Mouse (Mus musculus) kidney, embryonic 16.5 days (tissue): Measurements from ENCODE around the gene Ociad1. TPM values are rescaled to one million over a fixed set of nuclear protein-coding genes. Genes with fewer than 3 reads are reported as not detected.

Experiments used
- ATAC-seq: fragments of 200-750 bp; cut with Nextera tagmentation; 2 replicates; pipeline ENCODE4 v1.8.0; 2017; ENCODE audit warnings: moderate TSS enrichment; ENCODE audit not compliant: low FRiP score, low TSS enrichment
- H3K27ac ChIP-seq: fragments of 300-500 bp; sonication (generic); 2 replicates; pipeline ENCODE4 v1.5.1; 2014; ENCODE audit warnings: low read length
- H3K27me3 ChIP-seq: fragments of 300-500 bp; sonication (generic); 2 replicates; pipeline ENCODE4 v1.6.1; 2014; ENCODE audit warnings: low read length, control low read depth, mixed read lengths; ENCODE audit not compliant: insufficient read depth
- H3K36me3 ChIP-seq: fragments of 300-500 bp; sonication (generic); 2 replicates; pipeline ENCODE4 v1.6.1; 2014; ENCODE audit warnings: low read length, control low read depth, mixed read lengths; ENCODE audit not compliant: insufficient read depth
- H3K4me1 ChIP-seq: fragments of 300-500 bp; sonication (generic); 2 replicates; pipeline ENCODE4 v1.6.1; 2014; ENCODE audit warnings: low read length, control low read depth, mixed read lengths; ENCODE audit not compliant: insufficient read depth
- H3K4me2 ChIP-seq: fragments of 300-500 bp; sonication (generic); replicated peaks from 2 replicates; pipeline ENCODE4 v1.6.1; 2014; ENCODE audit warnings: low read depth, low read length
- H3K4me3 ChIP-seq: fragments of 300-500 bp; sonication (generic); 2 replicates; pipeline ENCODE4 v1.5.1; 2014; ENCODE audit warnings: mild to moderate bottlenecking, low read length
- H3K9ac ChIP-seq: fragments of 300-500 bp; sonication (generic); replicated peaks from 2 replicates; pipeline ENCODE4 v1.6.1; 2014; ENCODE audit warnings: low read length
- H3K9me3 ChIP-seq: fragments of 300-500 bp; sonication (generic); 2 replicates; pipeline ENCODE4 v1.6.1; 2016; ENCODE audit warnings: low read length, control low read depth
- WGBS: fragments of 180-500 bp; shearing (Covaris S2); extraction: QIAGEN DNeasy Blood & Tissue Kit; methylation state at CpG from one replicate; pipeline ENCODE4 v1.1.7; 2014; 5-methylcytosine and 5-hydroxymethylcytosine counted together
- polyA plus RNA-seq: library from polyadenylated mRNA; unstranded; fragments of >200 nt; fragmentation: Nextera tagmentation; extraction: Ambion mirVana; gene quantifications from 2 replicates; pipeline ENCODE4 v1.2.1, GENCODE M21; 2015

Ociad1 gene
- polyA plus RNA-seq, 1 experiment from 2014 or later = 281 TPM

DNA sequence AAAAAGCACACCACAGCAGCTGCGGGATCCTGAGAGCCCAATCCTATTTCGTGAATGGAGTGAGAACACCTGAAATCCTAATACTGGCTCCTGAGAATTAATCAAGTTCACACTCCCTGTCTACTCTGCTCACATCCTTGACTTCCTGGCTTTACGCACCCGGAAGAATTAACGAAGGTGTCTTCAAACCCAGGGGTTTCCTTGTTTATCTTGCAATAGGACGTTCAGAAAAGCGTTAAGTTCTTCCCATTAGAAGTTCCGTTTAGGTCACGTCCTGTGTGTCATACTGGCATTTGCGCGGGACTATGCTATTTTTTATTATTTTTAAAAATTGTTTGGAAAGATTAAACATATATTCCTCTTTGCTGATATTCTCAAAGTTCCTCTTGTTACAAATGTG is 35.5 kb upstream of the Ociad1 start:
- Histone ChIP-seq H3K4me1 (peaks cover 16% of the 10 kb centered on the region), H3K36me3 (no peaks in the 10 kb centered on the region), H3K27me3 (no peaks in the 10 kb centered on the region), H3K9ac (peak overlapping the region; percentile 23), H3K9me3 (no peaks in the 10 kb centered on the region), H3K4me3 (peak overlapping the region; percentile 49), H3K4me2 (peak overlapping the region; percentile 61), H3K27ac (peak overlapping the region; percentile 21)
- under 1% methylated on average over 11 of the region's 11 CpGs for WGBS
- no peak for ATAC-seq

DNA sequence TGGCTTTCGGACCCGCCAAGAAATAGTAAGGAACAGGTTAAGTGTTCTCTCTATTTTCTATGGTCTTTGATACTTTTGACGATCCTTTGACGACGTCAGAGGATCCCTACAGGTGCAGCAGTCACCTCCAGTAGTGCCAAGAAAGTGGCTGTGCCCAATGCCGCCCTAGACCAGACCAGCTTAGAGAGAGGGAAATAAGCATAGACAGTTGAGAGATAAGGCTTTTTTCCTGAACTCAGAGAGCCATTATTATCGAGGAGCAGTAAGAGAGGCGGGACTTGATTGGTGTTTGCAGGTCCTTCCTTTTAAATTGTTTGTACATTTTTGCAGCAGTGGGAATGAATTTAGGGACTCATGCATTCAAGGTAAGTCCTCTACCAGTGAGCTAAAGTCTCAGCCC is 34.9 kb upstream of the Ociad1 start:
- H3K4me1 ChIP-seq = peaks cover 16% of the 10 kb centered on the region
- no peaks in the 10 kb centered on the region for H3K27me3 ChIP-seq
- peak overlapping the region; percentile 39; the same call in 1 of the 2 replicates for H3K9ac ChIP-seq
- no peak overlapping the region for H3K27ac ChIP-seq
- 51% methylated on average over 8 of the region's 8 CpGs for WGBS
- no peaks in the 10 kb centered on the region for H3K9me3 ChIP-seq
- peak overlapping the region; percentile 61 for H3K4me2 ChIP-seq
- peak overlapping the region; percentile 49; the same call in 1 of the 2 replicates for H3K4me3 ChIP-seq
- no peak for ATAC-seq
- no peaks in the 10 kb centered on the region for H3K36me3 ChIP-seq

DNA sequence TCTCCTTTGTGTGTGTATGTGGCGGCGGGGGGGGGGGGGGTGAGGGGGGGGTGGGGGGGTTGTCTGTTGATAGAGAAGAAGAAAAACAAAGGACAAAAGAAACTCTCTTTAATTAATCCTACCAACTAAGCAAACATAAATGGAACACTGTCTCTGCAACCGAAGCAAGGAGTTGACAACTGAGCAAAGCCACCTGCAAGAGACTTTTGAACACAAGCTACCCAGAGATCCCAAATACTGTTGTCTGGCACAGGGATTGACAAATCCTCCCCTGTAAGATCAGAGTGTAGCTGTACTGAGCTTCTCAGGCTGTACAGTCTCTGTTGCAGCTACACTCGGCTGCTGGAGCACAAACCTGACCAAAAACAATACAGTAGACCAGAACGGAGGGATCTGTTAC is 28.5 kb upstream of the Ociad1 start:
- WGBS = 64% methylated on average over 3 of the region's 5 CpGs
- no peak for ATAC-seq
- no peak overlapping the region for H3K9ac ChIP-seq
- no peaks in the 10 kb centered on the region for H3K36me3 ChIP-seq
- peaks cover 3% of the 10 kb centered on the region; the same call in 1 of the 2 replicates for H3K4me1 ChIP-seq
- no peak overlapping the region for H3K4me2 ChIP-seq
- H3K4me3 ChIP-seq = no peak overlapping the region
- H3K27me3 ChIP-seq = no peaks in the 10 kb centered on the region
- no peaks in the 10 kb centered on the region for H3K9me3 ChIP-seq
- H3K27ac ChIP-seq = no peak overlapping the region

DNA sequence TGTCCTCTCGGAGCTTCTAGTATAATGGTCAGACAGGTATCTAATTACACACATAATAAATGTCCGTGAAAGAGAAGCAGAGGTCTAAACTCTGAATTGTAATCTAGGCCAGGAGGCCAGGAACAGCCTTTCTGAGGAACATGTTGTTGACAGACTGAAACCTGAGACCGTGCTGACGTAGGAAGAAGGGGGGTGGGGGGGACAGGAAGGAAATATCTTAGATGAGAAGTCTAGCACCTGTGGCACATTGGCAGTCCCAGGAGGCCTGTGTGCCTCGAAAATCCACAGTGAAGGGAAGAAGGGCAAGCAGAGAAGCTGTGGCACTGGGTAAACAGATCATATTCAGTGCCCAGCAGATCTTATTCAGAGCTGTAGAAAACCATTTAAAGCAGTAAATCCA is 27.1 kb upstream of the Ociad1 start:
- H3K9me3 ChIP-seq = no peaks in the 10 kb centered on the region
- H3K9ac ChIP-seq = no peak overlapping the region
- no peak overlapping the region for H3K4me3 ChIP-seq
- peak; percentile 77 for ATAC-seq
- no peaks in the 10 kb centered on the region for H3K27me3 ChIP-seq
- no peak overlapping the region for H3K4me2 ChIP-seq
- 9% methylated on average over 5 of the region's 5 CpGs for WGBS
- H3K4me1 ChIP-seq = peaks cover 3% of the 10 kb centered on the region; the same call in 1 of the 2 replicates
- H3K36me3 ChIP-seq = no peaks in the 10 kb centered on the region
- peak overlapping the region; percentile 58 for H3K27ac ChIP-seq

DNA sequence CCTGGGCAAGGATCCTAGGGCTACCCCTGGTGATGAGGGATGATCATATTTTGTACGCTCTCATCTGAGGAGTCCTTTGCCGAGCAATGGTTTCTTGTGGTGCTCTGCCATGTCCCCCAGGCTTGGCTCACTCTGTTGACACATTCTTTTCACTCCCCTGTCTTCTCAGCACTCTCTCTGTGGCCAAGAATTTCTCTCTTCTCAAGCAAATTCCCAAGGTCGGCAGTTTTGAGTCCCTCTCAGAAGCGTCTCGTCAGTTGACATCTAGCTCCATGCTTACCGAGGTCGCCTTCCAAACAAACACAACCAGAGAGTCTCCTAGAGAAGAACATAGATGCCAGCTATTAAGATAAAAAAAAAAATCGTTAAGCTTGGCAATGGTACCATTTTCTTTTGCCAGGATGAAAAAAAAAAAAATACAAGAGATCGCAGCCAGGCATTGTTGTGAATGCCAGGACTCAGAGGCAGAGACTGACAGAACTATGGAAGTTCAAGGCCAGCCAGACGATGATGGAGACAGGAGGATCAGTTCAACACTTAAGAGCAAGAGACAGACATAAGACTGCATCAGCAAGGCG is 23.9 kb upstream of the Ociad1 start:
- 73% methylated on average over 11 of the region's 11 CpGs for WGBS
- H3K27ac ChIP-seq = no peak overlapping the region

DNA sequence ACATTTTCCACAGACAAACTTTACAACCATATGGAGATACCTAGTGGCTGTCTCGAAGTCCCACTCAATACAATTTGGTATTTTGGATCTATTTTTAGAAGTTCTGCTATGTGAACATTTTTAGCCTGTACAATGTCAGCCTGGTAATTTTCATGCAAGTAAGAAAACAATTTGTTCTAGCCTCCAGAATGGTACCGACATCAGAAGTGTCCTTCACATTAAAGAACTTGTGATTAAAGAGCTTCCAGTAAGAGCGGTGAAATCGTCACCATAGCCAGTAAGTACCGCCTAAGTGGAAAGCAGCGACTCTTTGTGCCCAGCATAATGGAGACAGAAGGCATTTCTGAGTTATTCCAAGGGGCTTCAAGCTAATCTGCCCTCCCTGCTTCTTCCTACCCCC is 22.0 kb upstream of the Ociad1 start:
- Histone ChIP-seq H3K9me3 (no peaks in the 10 kb centered on the region), H3K4me1 (peaks cover 1% of the 10 kb centered on the region; the same call in 1 of the 2 replicates), H3K4me2 (no peak overlapping the region), H3K4me3 (no peak overlapping the region), H3K27me3 (no peaks in the 10 kb centered on the region), H3K36me3 (no peaks in the 10 kb centered on the region), H3K27ac (no peak overlapping the region), H3K9ac (no peak overlapping the region)
- ATAC-seq = no peak
- 72% methylated on average over 6 of the region's 6 CpGs for WGBS

More for the DNA sequence above, 23.9 kb upstream of the Ociad1 start:
- Histone ChIP-seq H3K4me1 (peaks cover 3% of the 10 kb centered on the region; the same call in 1 of the 2 replicates), H3K9me3 (no peaks in the 10 kb centered on the region), H3K27me3 (no peaks in the 10 kb centered on the region), H3K9ac (no peak overlapping the region), H3K4me2 (no peak overlapping the region), H3K36me3 (no peaks in the 10 kb centered on the region), H3K4me3 (no peak overlapping the region)
- no peak for ATAC-seq

DNA sequence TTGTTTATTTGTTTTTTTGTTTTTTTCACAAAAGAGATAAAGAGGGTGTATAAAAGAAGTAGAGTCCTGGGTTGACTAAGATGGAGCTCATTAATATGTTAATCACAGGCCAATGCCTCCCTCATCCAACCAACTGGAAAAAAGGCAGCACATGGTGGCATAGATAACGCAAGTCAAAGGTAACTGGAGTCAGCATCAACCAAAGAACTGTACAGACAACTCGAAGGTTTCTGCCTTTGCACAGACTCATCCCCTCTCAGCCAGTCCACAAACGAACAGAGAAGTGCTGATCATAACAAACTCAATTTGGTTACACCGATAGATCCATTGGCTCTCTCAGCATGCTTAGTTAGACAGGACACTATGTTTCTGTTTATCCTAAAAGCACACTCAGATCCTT is 19.4 kb upstream of the Ociad1 start:
- no peaks in the 10 kb centered on the region for H3K36me3 ChIP-seq
- H3K4me1 ChIP-seq = no peaks in the 10 kb centered on the region
- ATAC-seq = no peak
- no peak overlapping the region for H3K4me3 ChIP-seq
- no peaks in the 10 kb centered on the region for H3K27me3 ChIP-seq
- no peak overlapping the region for H3K27ac ChIP-seq
- H3K4me2 ChIP-seq = no peak overlapping the region
- H3K9me3 ChIP-seq = no peaks in the 10 kb centered on the region
- 66% methylated on average over 4 of the region's 4 CpGs for WGBS
- no peak overlapping the region for H3K9ac ChIP-seq

DNA sequence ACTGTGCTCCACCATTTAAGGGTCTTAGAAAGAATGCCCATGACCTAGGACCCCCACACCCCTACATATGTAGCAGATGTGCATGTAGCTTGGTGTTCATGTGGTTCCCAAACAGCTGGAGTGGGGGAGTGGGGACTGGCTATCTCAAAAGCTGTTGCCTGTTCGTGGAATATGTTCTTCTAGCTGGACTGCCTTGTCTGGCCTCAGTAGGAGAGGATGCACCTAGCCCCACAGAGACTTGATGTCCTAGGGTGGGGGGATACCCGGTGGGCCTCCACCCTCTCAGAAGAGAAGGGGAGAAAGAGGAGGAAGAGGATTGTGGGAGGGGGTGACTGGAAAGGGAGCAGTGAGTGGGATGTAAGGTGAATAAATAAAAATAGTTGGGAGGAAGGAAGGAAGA is 17.6 kb upstream of the Ociad1 start:
- WGBS = 79% methylated on average over 2 of the region's 2 CpGs
- no peak overlapping the region for H3K4me3 ChIP-seq
- no peak overlapping the region for H3K9ac ChIP-seq
- H3K27ac ChIP-seq = no peak overlapping the region
- H3K4me1 ChIP-seq = peaks cover 14% of the 10 kb centered on the region
- no peaks in the 10 kb centered on the region for H3K9me3 ChIP-seq
- no peaks in the 10 kb centered on the region for H3K36me3 ChIP-seq
- H3K27me3 ChIP-seq = no peaks in the 10 kb centered on the region
- H3K4me2 ChIP-seq = no peak overlapping the region
- ATAC-seq = no peak

DNA sequence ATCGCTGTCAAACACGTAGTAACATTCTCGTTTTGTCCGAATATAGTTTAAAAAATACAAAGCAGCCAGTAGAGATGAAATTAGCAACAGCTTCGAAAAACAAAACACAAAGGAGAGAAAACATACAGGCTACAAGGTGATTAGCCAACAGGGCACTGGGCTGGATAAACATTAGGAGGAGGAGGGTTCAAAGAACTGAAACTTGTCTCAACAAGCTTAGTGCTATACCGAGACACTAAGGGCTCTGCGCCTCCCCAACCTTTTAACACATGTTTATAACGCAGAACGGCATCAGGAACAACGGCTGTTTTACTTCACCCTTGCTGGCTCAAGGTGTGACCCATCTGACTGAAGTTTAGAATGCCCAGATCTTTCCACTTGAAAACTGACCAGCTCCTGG is 13.4 kb upstream of the Ociad1 start:
- 23% methylated on average over 10 of the region's 10 CpGs for WGBS
- no peak for ATAC-seq
- no peaks in the 10 kb centered on the region for H3K9me3 ChIP-seq
- H3K27me3 ChIP-seq = no peaks in the 10 kb centered on the region
- H3K4me3 ChIP-seq = no peak overlapping the region
- peak overlapping the region; percentile 35 for H3K27ac ChIP-seq
- peak overlapping the region; percentile 38; the same call in 1 of the 2 replicates for H3K9ac ChIP-seq
- H3K36me3 ChIP-seq = no peaks in the 10 kb centered on the region
- H3K4me2 ChIP-seq = peak overlapping the region; percentile 33; the same call in 1 of the 2 replicates
- peaks cover 19% of the 10 kb centered on the region for H3K4me1 ChIP-seq

DNA sequence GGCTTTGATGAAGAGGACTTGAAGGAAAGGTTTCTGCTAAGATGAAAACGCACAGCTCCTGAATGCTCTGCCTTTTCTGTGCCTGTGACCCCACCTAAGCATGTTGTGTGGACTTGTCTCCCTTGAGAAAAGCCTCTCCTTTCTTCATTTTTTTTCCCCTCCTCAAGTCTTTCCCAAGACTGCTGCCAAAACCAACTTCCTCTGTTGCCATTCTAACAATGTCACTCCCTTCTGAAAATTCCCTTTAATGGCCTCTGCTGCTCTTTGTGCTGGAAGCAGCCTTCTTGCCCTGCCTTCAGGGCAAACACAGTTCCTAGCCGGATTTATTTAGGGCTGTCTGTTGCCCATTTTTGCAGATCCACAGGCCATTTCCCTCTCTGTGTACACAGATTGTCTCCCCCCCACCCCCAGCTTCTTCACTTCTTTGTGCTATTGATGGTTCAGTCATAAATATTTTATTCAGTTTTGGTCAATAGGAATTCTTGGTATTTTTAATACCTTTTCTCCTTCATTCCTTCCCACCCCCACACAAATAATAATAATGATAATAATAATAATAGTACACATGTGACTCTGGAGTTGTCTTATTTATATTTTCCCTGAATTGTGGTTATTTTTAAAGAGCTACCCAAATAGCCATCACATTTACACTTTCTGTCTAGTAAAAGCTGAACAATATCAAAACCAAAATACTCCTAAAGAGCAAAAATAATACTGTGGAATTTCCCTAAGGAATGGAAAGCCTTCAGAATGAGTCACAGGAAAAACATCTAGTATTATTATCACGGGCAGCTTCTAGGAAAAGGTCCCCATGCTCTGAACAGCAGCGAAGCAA is 12.6 kb upstream of the Ociad1 start:
- H3K9ac ChIP-seq = 0 out of 2 replicates have a peak overlapping the region, but pooled peaks have one; percentile 38
- WGBS = 36% methylated on average over 4 of the region's 4 CpGs
- ATAC-seq = no peak
- no peaks in the 10 kb centered on the region for H3K27me3 ChIP-seq
- H3K36me3 ChIP-seq = no peaks in the 10 kb centered on the region
- H3K4me3 ChIP-seq = no peak overlapping the region
- peaks cover 19% of the 10 kb centered on the region for H3K4me1 ChIP-seq
- H3K4me2 ChIP-seq = 0 out of 2 replicates have a peak overlapping the region, but pooled peaks have one; percentile 33
- no peaks in the 10 kb centered on the region for H3K9me3 ChIP-seq
- H3K27ac ChIP-seq = peak overlapping the region; percentile 35; the same call in 1 of the 2 replicates
